In genomic region chr7:19299194-19299593, GRCm38 (mm10) we compare ENCODE assay signal across 9 mouse cellular contexts. TPM values are rescaled to one million over a fixed set of nuclear protein-coding genes. Genes with fewer than 3 reads are reported as not detected.
DNase-seq lines count a peak whose midpoint lies in the region; ATAC-seq and TF ChIP-seq lines count a peak whose summit lies in the region.
"Had no signal": no experiment of that assay in that cellular context is flagged by ENCODE, and none has a peak within 500 bp of the region (broad histone marks: within the 10 kb centered on the region; RNA-seq: fewer than 3 reads in every experiment).

No protein-coding gene starts in this region.

- TF ChIP-seq CTCF in liver, adult 2 months (IDR thresholded peaks at IDR 0.05; ENCODE audit: low read depth, low read length) = peak; percentile 61
- TF ChIP-seq CTCF in thymus, adult 2 months (IDR thresholded peaks at IDR 0.05; ENCODE audit: borderline replicate concordance, control insufficient read depth, extremely low read depth, insufficient read depth, low read length, poor library complexity) = no peak

- no peak overlapping the region for H3K4me2 ChIP-seq in forebrain, embryonic 14.5 days (ENCODE audit: low read length)
- H3K4me2 ChIP-seq in forebrain, embryonic 15.5 days (replicated peaks) = no peak overlapping the region
- no peak overlapping the region for H3K4me2 ChIP-seq in liver, embryonic 12.5 days
- H3K4me2 ChIP-seq in limb, embryonic 11.5 days (ENCODE audit: low read depth, severe bottlenecking) = no peak overlapping the region

- no peak for ATAC-seq in forebrain, embryonic 14.5 days
- no peak for ATAC-seq in forebrain, embryonic 15.5 days (replicated peaks)
- ATAC-seq in liver, embryonic 12.5 days = no peak
- no peak for ATAC-seq in limb, embryonic 11.5 days (ENCODE audit: insufficient number of reproducible peaks, low FRiP score, low TSS enrichment, low read depth)

- peaks cover 4% of the 10 kb centered on the region; the same call in 1 of the 2 replicates for H3K4me1 ChIP-seq in forebrain, embryonic 14.5 days (ENCODE audit: control insufficient read depth, insufficient read depth, low read length)
- peaks cover 28% of the 10 kb centered on the region for H3K4me1 ChIP-seq in forebrain, embryonic 15.5 days
- H3K4me1 ChIP-seq in liver, adult 2 months (ENCODE audit: control insufficient read depth, insufficient read depth, low read length) = no peaks in the 10 kb centered on the region
- H3K4me1 ChIP-seq in liver, embryonic 12.5 days = peaks cover 23% of the 10 kb centered on the region
- no peaks in the 10 kb centered on the region for H3K4me1 ChIP-seq in limb, embryonic 11.5 days (ENCODE audit: control insufficient read depth, insufficient read depth, low read length)
- H3K4me1 ChIP-seq in thymus, adult 2 months (replicated peaks; ENCODE audit: control insufficient read depth, insufficient read depth, low read length) = peaks cover 9% of the 10 kb centered on the region

- TF ChIP-seq POLR2A in liver, adult 2 months (IDR thresholded peaks at IDR 0.05; ENCODE audit: extremely low read depth, insufficient read depth, low read length) = no peak
- TF ChIP-seq POLR2A in thymus, adult 2 months (IDR thresholded peaks at IDR 0.05; ENCODE audit: control insufficient read depth, extremely low read depth, insufficient read depth, low read length, poor library complexity) = no peak

- H3K27me3 ChIP-seq in forebrain, embryonic 14.5 days (replicated peaks; ENCODE audit: control insufficient read depth, insufficient read depth, low read length) = peaks cover 18% of the 10 kb centered on the region
- H3K27me3 ChIP-seq in forebrain, embryonic 15.5 days = peaks cover 22% of the 10 kb centered on the region
- no peaks in the 10 kb centered on the region for H3K27me3 ChIP-seq in liver, adult 2 months (ENCODE audit: control insufficient read depth, insufficient read depth, low read length)
- H3K27me3 ChIP-seq in liver, embryonic 12.5 days (replicated peaks) = peaks cover 31% of the 10 kb centered on the region
- H3K27me3 ChIP-seq in limb, embryonic 11.5 days (ENCODE audit: control insufficient read depth, insufficient read depth, low read length) = peaks cover 27% of the 10 kb centered on the region
- H3K27me3 ChIP-seq in thymus, adult 2 months (ENCODE audit: control insufficient read depth, insufficient read depth, low read length) = peaks cover 11% of the 10 kb centered on the region

- no peak overlapping the region for H3K9ac ChIP-seq in forebrain, embryonic 14.5 days (ENCODE audit: low read length)
- no peak overlapping the region for H3K9ac ChIP-seq in forebrain, embryonic 15.5 days (replicated peaks)
- no peak overlapping the region for H3K9ac ChIP-seq in liver, adult 2 months (ENCODE audit: low read depth, low read length)
- H3K9ac ChIP-seq in liver, embryonic 12.5 days = no peak overlapping the region
- H3K9ac ChIP-seq in limb, embryonic 11.5 days (ENCODE audit: low read length) = no peak overlapping the region

- H3K79me2 ChIP-seq in liver, adult 2 months (ENCODE audit: control insufficient read depth, insufficient read depth, low read length) = no peaks in the 10 kb centered on the region

- no peaks in the 10 kb centered on the region for H3K9me3 ChIP-seq in forebrain, embryonic 14.5 days (replicated peaks; ENCODE audit: control insufficient read depth, low read length)
- no peaks in the 10 kb centered on the region for H3K9me3 ChIP-seq in forebrain, embryonic 15.5 days
- no peaks in the 10 kb centered on the region; the same call in 1 of the 2 replicates for H3K9me3 ChIP-seq in liver, embryonic 12.5 days (replicated peaks)
- H3K9me3 ChIP-seq in limb, embryonic 11.5 days (ENCODE audit: control insufficient read depth, low read length) = no peaks in the 10 kb centered on the region

- no peak overlapping the region for H3K27ac ChIP-seq in forebrain, embryonic 14.5 days (ENCODE audit: low read depth, low read length)
- no peak overlapping the region for H3K27ac ChIP-seq in forebrain, embryonic 15.5 days (replicated peaks)
- H3K27ac ChIP-seq in liver, adult 2 months (replicated peaks; ENCODE audit: insufficient read depth, low read depth, low read length) = no peak overlapping the region
- no peak overlapping the region for H3K27ac ChIP-seq in liver, embryonic 12.5 days
- no peak overlapping the region for H3K27ac ChIP-seq in limb, embryonic 11.5 days (replicated peaks; ENCODE audit: low read depth, low read length)
- no peak overlapping the region for H3K27ac ChIP-seq in thymus, adult 2 months (ENCODE audit: control insufficient read depth, insufficient read depth, low read length)

- peaks cover 4% of the 10 kb centered on the region for H3K36me3 ChIP-seq in forebrain, embryonic 14.5 days (ENCODE audit: control insufficient read depth, insufficient read depth, low read length)
- peaks cover 8% of the 10 kb centered on the region for H3K36me3 ChIP-seq in forebrain, embryonic 15.5 days
- no peaks in the 10 kb centered on the region for H3K36me3 ChIP-seq in liver, adult 2 months (ENCODE audit: control insufficient read depth, insufficient read depth, low read length)
- H3K36me3 ChIP-seq in liver, embryonic 12.5 days = no peaks in the 10 kb centered on the region
- H3K36me3 ChIP-seq in limb, embryonic 11.5 days (ENCODE audit: control insufficient read depth, insufficient read depth, low read length) = no peaks in the 10 kb centered on the region
- no peaks in the 10 kb centered on the region for H3K36me3 ChIP-seq in thymus, adult 2 months (ENCODE audit: control insufficient read depth, insufficient read depth, low read length)

- WGBS in forebrain, embryonic 14.5 days = 22% methylated on average over 3 of the region's 3 CpGs
- 23% methylated on average over 3 of the region's 3 CpGs for WGBS in forebrain, embryonic 15.5 days
- WGBS in liver, adult 2 months = 13% methylated on average over 3 of the region's 3 CpGs
- 16% methylated on average over 3 of the region's 3 CpGs for WGBS in liver, embryonic 12.5 days (ENCODE audit: insufficient replicate concordance)
- WGBS in limb, embryonic 11.5 days = 23% methylated on average over 3 of the region's 3 CpGs
- WGBS in thymus, adult 2 months = 22% methylated on average over 3 of the region's 3 CpGs

- H3K4me3 ChIP-seq in forebrain, embryonic 14.5 days (ENCODE audit: low read depth, low read length) = no peak overlapping the region
- H3K4me3 ChIP-seq in forebrain, embryonic 15.5 days = no peak overlapping the region
- no peak overlapping the region for H3K4me3 ChIP-seq in liver, adult 2 months (ENCODE audit: insufficient read depth, low read depth, low read length)
- no peak overlapping the region for H3K4me3 ChIP-seq in liver, embryonic 12.5 days
- no peak overlapping the region for H3K4me3 ChIP-seq in limb, embryonic 11.5 days (ENCODE audit: low read depth, low read length)
- no peak overlapping the region for H3K4me3 ChIP-seq in thymus, adult 2 months (ENCODE audit: control insufficient read depth, insufficient read depth, low read length)

- peak; percentile 62 for DNase-seq in forebrain, embryonic 14.5 days (ENCODE audit: low spot score)
- peak; percentile 49 for DNase-seq in liver, adult 2 months (ENCODE audit: extremely low read depth, low read depth, low spot score)
- DNase-seq in adipocyte (ENCODE audit: low spot score) = peak; percentile 69
- DNase-seq in limb, embryonic 11.5 days (ENCODE audit: low spot score) = peak; percentile 58
- DNase-seq in thymus, adult 2 months = no peak
- no peak for DNase-seq in ovary, adult 18-20 months (ENCODE audit: low spot score)

RNA-seq across cellular contexts. Expression of gene Fosb, which starts 10.7 kb away (rescaled TPM):
- polyA plus RNA-seq in forebrain, embryonic 14.5 days (2014; fragmentation: Nextera tagmentation; extraction: Ambion mirVana) = 0.17 TPM in 1 of 2 replicates, not detected in the other
- 0.11 TPM in 2 replicates for polyA plus RNA-seq in forebrain, embryonic 15.5 days (2015; fragmentation: Nextera tagmentation; extraction: Ambion mirVana)
- 0.07 and 0.09 TPM in 2 replicates for total RNA-seq in liver, adult 2 months (2014; rRNA removed)
- 0.06 and 0.11 TPM in 2 replicates for polyA plus RNA-seq in liver, adult 2 months (2012; rRNA removed)
- polyA plus RNA-seq in liver, embryonic 12.5 days (2016; fragmentation: Nextera tagmentation; extraction: Ambion mirVana) = 0.04 and 0.05 TPM in 2 replicates
- polyA plus RNA-seq in limb, embryonic 11.5 days (2014; fragmentation: Nextera tagmentation; extraction: Ambion mirVana) = 0.06 TPM in 1 of 2 replicates, not detected in the other
- 1.8 and 1.9 TPM in 2 replicates for polyA plus RNA-seq in thymus, adult 2 months (2012; rRNA removed)

RNA-seq across cellular contexts. Expression of gene Rtn2, which starts 16.8 kb away (rescaled TPM):
- 102 and 109 TPM in 2 replicates for polyA plus RNA-seq in forebrain, embryonic 14.5 days (2014; fragmentation: Nextera tagmentation; extraction: Ambion mirVana)
- 123 and 127 TPM in 2 replicates for polyA plus RNA-seq in forebrain, embryonic 15.5 days (2015; fragmentation: Nextera tagmentation; extraction: Ambion mirVana)
- 0.27 and 0.65 TPM in 2 replicates for total RNA-seq in liver, adult 2 months (2014; rRNA removed)
- 0.62 and 1.1 TPM in 2 replicates for polyA plus RNA-seq in liver, adult 2 months (2012; rRNA removed)
- 5.1 and 5.6 TPM in 2 replicates for polyA plus RNA-seq in liver, embryonic 12.5 days (2016; fragmentation: Nextera tagmentation; extraction: Ambion mirVana)
- 9.0 and 10.0 TPM in 2 replicates for polyA plus RNA-seq in limb, embryonic 11.5 days (2014; fragmentation: Nextera tagmentation; extraction: Ambion mirVana)
- 3.0 and 19.9 TPM in 2 replicates for polyA plus RNA-seq in thymus, adult 2 months (2012; rRNA removed)

RNA-seq across cellular contexts. Expression of gene Ppm1n, which starts 19.3 kb away (rescaled TPM):
- 0.30 and 0.67 TPM in 2 replicates for polyA plus RNA-seq in forebrain, embryonic 14.5 days (2014; fragmentation: Nextera tagmentation; extraction: Ambion mirVana)
- 0.19 and 0.31 TPM in 2 replicates for polyA plus RNA-seq in forebrain, embryonic 15.5 days (2015; fragmentation: Nextera tagmentation; extraction: Ambion mirVana)
- total RNA-seq in liver, adult 2 months (2014; rRNA removed) = 0.20 TPM in 1 of 2 replicates, not detected in the other
- polyA plus RNA-seq in liver, adult 2 months (2012; rRNA removed) = 0.13 TPM in 1 of 2 replicates, not detected in the other
- polyA plus RNA-seq in liver, embryonic 12.5 days (2016; fragmentation: Nextera tagmentation; extraction: Ambion mirVana) = not detected in 2 replicates
- polyA plus RNA-seq in limb, embryonic 11.5 days (2014; fragmentation: Nextera tagmentation; extraction: Ambion mirVana) = 0.24 TPM in 1 of 2 replicates, not detected in the other
- 0.57 and 0.63 TPM in 2 replicates for polyA plus RNA-seq in thymus, adult 2 months (2012; rRNA removed)
- polyA plus RNA-seq: gonadal fat pad, adult 2 months had no signal

RNA-seq across cellular contexts. Expression of gene Vasp, which starts 27.6 kb away (rescaled TPM):
- polyA plus RNA-seq in forebrain, embryonic 14.5 days (2014; fragmentation: Nextera tagmentation; extraction: Ambion mirVana) = 27.1 and 32.3 TPM in 2 replicates
- 37.6 and 39.5 TPM in 2 replicates for polyA plus RNA-seq in forebrain, embryonic 15.5 days (2015; fragmentation: Nextera tagmentation; extraction: Ambion mirVana)
- 6.3 and 11.3 TPM in 2 replicates for total RNA-seq in liver, adult 2 months (2014; rRNA removed)
- 24.2 and 37.1 TPM in 2 replicates for polyA plus RNA-seq in liver, adult 2 months (2012; rRNA removed)
- 61.1 and 61.5 TPM in 2 replicates for polyA plus RNA-seq in liver, embryonic 12.5 days (2016; fragmentation: Nextera tagmentation; extraction: Ambion mirVana)
- 62.3 and 65.6 TPM in 2 replicates for polyA plus RNA-seq in limb, embryonic 11.5 days (2014; fragmentation: Nextera tagmentation; extraction: Ambion mirVana)
- polyA plus RNA-seq in thymus, adult 2 months (2012; rRNA removed) = 325 and 327 TPM in 2 replicates

RNA-seq across cellular contexts. Expression of gene Ercc1, which starts 45.4 kb away (rescaled TPM):
- polyA plus RNA-seq in forebrain, embryonic 14.5 days (2014; fragmentation: Nextera tagmentation; extraction: Ambion mirVana) = 99.5 and 101 TPM in 2 replicates
- polyA plus RNA-seq in forebrain, embryonic 15.5 days (2015; fragmentation: Nextera tagmentation; extraction: Ambion mirVana) = 94.6 and 95.4 TPM in 2 replicates
- 6.5 and 6.6 TPM in 2 replicates for total RNA-seq in liver, adult 2 months (2014; rRNA removed)
- 8.5 and 9.4 TPM in 2 replicates for polyA plus RNA-seq in liver, adult 2 months (2012; rRNA removed)
- 25.8 and 31.5 TPM in 2 replicates for polyA plus RNA-seq in liver, embryonic 12.5 days (2016; fragmentation: Nextera tagmentation; extraction: Ambion mirVana)
- 104 and 114 TPM in 2 replicates for polyA plus RNA-seq in limb, embryonic 11.5 days (2014; fragmentation: Nextera tagmentation; extraction: Ambion mirVana)
- 62.3 and 63.6 TPM in 2 replicates for polyA plus RNA-seq in thymus, adult 2 months (2012; rRNA removed)

Comparison
In these comparisons a context has a peak if more than half of its experiments do, and no peak if none do; other contexts are left out.
1. DNase-seq: peak in forebrain, embryonic 14.5 days (single experiment), liver, adult 2 months (single experiment), adipocyte (single experiment) and limb, embryonic 11.5 days (single experiment); none in thymus, adult 2 months (single experiment) and ovary, adult 18-20 months (single experiment).